Mouse (Mus musculus) erythroblast, embryonic 14.5 days (primary cell): ENCODE data around the gene Ccdc83. TPM values are rescaled to one million over a fixed set of nuclear protein-coding genes. Genes with fewer than 3 reads are reported as not detected.

Experiments
- H3K27me3 ChIP-seq: 2 replicates; pipeline ENCODE4 v1.6.1; 2012; ENCODE audit warnings: inconsistent platforms; ENCODE audit not compliant: control insufficient read depth
- H3K36me3 ChIP-seq: 2 replicates; pipeline ENCODE4 v1.6.1; 2012; ENCODE audit warnings: mild to moderate bottlenecking, inconsistent platforms; ENCODE audit not compliant: control insufficient read depth
- H3K4me1 ChIP-seq: 2 replicates; pipeline ENCODE4 v1.6.1; 2012; ENCODE audit warnings: inconsistent platforms; ENCODE audit not compliant: control insufficient read depth
- H3K4me3 ChIP-seq: replicated peaks from 2 replicates; pipeline ENCODE3; 2012; ENCODE audit warnings: moderate library complexity, mild to moderate bottlenecking, inconsistent platforms
- H3K9me3 ChIP-seq: 2 replicates; pipeline ENCODE4 v1.6.1; 2012; ENCODE audit warnings: low read length, inconsistent platforms, mixed read lengths; ENCODE audit not compliant: control insufficient read depth
- GATA1 ChIP-seq: IDR thresholded peaks from 2 replicates; pipeline ENCODE4 v1.6.1; 2012; ENCODE audit warnings: low read length, inconsistent platforms, mixed read lengths
- TAL1 ChIP-seq: IDR thresholded peaks from 3 replicates; pipeline ENCODE4 v1.6.1; 2012; ENCODE audit warnings: low read length, inconsistent platforms, mixed read lengths
- polyA plus RNA-seq: library from polyadenylated mRNA; stranded (reverse); fragments of >175 nt; gene quantifications from 2 replicates; pipeline ENCODE4 v1.2.3, GENCODE M21; 2012

Gene Ccdc83
- polyA plus RNA-seq, 1 experiment = not detected

- Histone ChIP-seq H3K9me3 (no peaks in the 10 kb centered on the region), H3K36me3 (no peaks in the 10 kb centered on the region)
- no peak for TF ChIP-seq TAL1
- no peak for TF ChIP-seq GATA1
Observed at GRCm38 (mm10) chr7:90291885-90292284, 26.3 kb upstream of the Ccdc83 start.

GRCm38 (mm10) chr7:90284793-90285192, 19.2 kb upstream of the Ccdc83 start:
- H3K9me3 ChIP-seq = no peaks in the 10 kb centered on the region
- no peak overlapping the region for H3K4me3 ChIP-seq
- no peaks in the 10 kb centered on the region for H3K27me3 ChIP-seq
- no peak for TF ChIP-seq TAL1
- TF ChIP-seq GATA1 = no peak
- H3K4me1 ChIP-seq = no peaks in the 10 kb centered on the region
- no peaks in the 10 kb centered on the region for H3K36me3 ChIP-seq

More at GRCm38 (mm10) chr7:90291885-90292284, 26.3 kb upstream of the Ccdc83 start:
- Histone ChIP-seq H3K4me3 (no peak overlapping the region), H3K27me3 (no peaks in the 10 kb centered on the region), H3K4me1 (no peaks in the 10 kb centered on the region)

- H3K36me3 ChIP-seq = no peaks in the 10 kb centered on the region
- H3K9me3 ChIP-seq = no peaks in the 10 kb centered on the region
- no peak for TF ChIP-seq GATA1
- H3K4me3 ChIP-seq = no peak overlapping the region
- H3K27me3 ChIP-seq = no peaks in the 10 kb centered on the region
- no peaks in the 10 kb centered on the region for H3K4me1 ChIP-seq
Observed at GRCm38 (mm10) chr7:90282786-90283185, 17.2 kb upstream of the Ccdc83 start.

GRCm38 (mm10) chr7:90281759-90282546, 16.4 kb upstream of the Ccdc83 start:
- TF ChIP-seq GATA1 = no peak
- TF ChIP-seq TAL1 = no peak
- H3K4me1 ChIP-seq = no peaks in the 10 kb centered on the region
- H3K9me3 ChIP-seq = no peaks in the 10 kb centered on the region
- no peak overlapping the region for H3K4me3 ChIP-seq
- no peaks in the 10 kb centered on the region for H3K27me3 ChIP-seq
- no peaks in the 10 kb centered on the region for H3K36me3 ChIP-seq

GRCm38 (mm10) chr7:90280878-90281277, 15.3 kb upstream of the Ccdc83 start:
- TF ChIP-seq GATA1 (no peak), TAL1 (no peak)
- Histone ChIP-seq H3K9me3 (no peaks in the 10 kb centered on the region), H3K27me3 (no peaks in the 10 kb centered on the region), H3K36me3 (no peaks in the 10 kb centered on the region), H3K4me3 (no peak overlapping the region), H3K4me1 (no peaks in the 10 kb centered on the region)

- Histone ChIP-seq H3K27me3 (no peaks in the 10 kb centered on the region), H3K4me3 (no peak overlapping the region), H3K36me3 (no peaks in the 10 kb centered on the region), H3K4me1 (no peaks in the 10 kb centered on the region), H3K9me3 (no peaks in the 10 kb centered on the region)
- TF ChIP-seq GATA1 = no peak
- TF ChIP-seq TAL1 = no peak
Observed at GRCm38 (mm10) chr7:90280274-90280875, 14.8 kb upstream of the Ccdc83 start.

- no peak overlapping the region for H3K4me3 ChIP-seq
- TF ChIP-seq TAL1 (no peak), GATA1 (no peak)
- no peaks in the 10 kb centered on the region for H3K4me1 ChIP-seq
- no peaks in the 10 kb centered on the region for H3K9me3 ChIP-seq
- H3K27me3 ChIP-seq = no peaks in the 10 kb centered on the region
- H3K36me3 ChIP-seq = no peaks in the 10 kb centered on the region
Observed at GRCm38 (mm10) chr7:90279136-90279535, 13.6 kb upstream of the Ccdc83 start.

GRCm38 (mm10) chr7:90277769-90278168, 12.2 kb upstream of the Ccdc83 start:
- H3K4me1 ChIP-seq = no peaks in the 10 kb centered on the region
- H3K4me3 ChIP-seq = no peak overlapping the region
- no peaks in the 10 kb centered on the region for H3K27me3 ChIP-seq
- no peaks in the 10 kb centered on the region for H3K36me3 ChIP-seq
- TF ChIP-seq TAL1 (no peak), GATA1 (no peak)
- H3K9me3 ChIP-seq = no peaks in the 10 kb centered on the region

GRCm38 (mm10) chr7:90277246-90277645, 11.7 kb upstream of the Ccdc83 start:
- Histone ChIP-seq H3K36me3 (no peaks in the 10 kb centered on the region), H3K27me3 (no peaks in the 10 kb centered on the region), H3K9me3 (no peaks in the 10 kb centered on the region), H3K4me1 (no peaks in the 10 kb centered on the region), H3K4me3 (no peak overlapping the region)
- TF ChIP-seq GATA1 (no peak), TAL1 (no peak)
